Comparison of ENCODE assay signal across 8 mouse cellular contexts in genomic region chr4:139574799-139575672, GRCm38 (mm10). TPM values are rescaled to one million over a fixed set of nuclear protein-coding genes. Genes with fewer than 3 reads are reported as not detected.
DNase-seq lines count a peak whose midpoint lies in the region; ATAC-seq and TF ChIP-seq lines count a peak whose summit lies in the region.

No protein-coding gene starts in this region.

- H3K27ac ChIP-seq in kidney, adult 2 months (ENCODE audit: insufficient read depth, low read depth, low read length) = no peak overlapping the region
- H3K27ac ChIP-seq in brown adipose tissue, adult 24 weeks (replicated peaks; ENCODE audit: low read depth, low read length) = peak overlapping the region; percentile 56
- H3K27ac ChIP-seq in forebrain, embryonic 15.5 days (replicated peaks) = peak overlapping the region; percentile 71
- peak overlapping the region; percentile 83 for H3K27ac ChIP-seq in intestine, embryonic 15.5 days
- peak overlapping the region; percentile 77 for H3K27ac ChIP-seq in liver, embryonic 12.5 days
- H3K27ac ChIP-seq in neural tube, embryonic 12.5 days = peak overlapping the region; percentile 86

- TF ChIP-seq CTCF in kidney, adult 2 months (conservative IDR thresholded peaks at IDR 0.05; ENCODE audit: insufficient read depth, insufficient read length, low read depth, low read length) = no peak

- under 1% methylated on average over 109 of the region's 111 CpGs for WGBS in kidney, adult 2 months
- WGBS in forebrain, embryonic 15.5 days = under 1% methylated on average over 109 of the region's 111 CpGs
- WGBS in intestine, embryonic 15.5 days = under 1% methylated on average over 111 of the region's 111 CpGs
- WGBS in liver, embryonic 12.5 days (ENCODE audit: insufficient replicate concordance) = 2% methylated on average over 103 of the region's 111 CpGs
- WGBS in neural tube, embryonic 12.5 days = under 1% methylated on average over 108 of the region's 111 CpGs

- no peaks in the 10 kb centered on the region for H3K36me3 ChIP-seq in kidney, adult 2 months (ENCODE audit: control insufficient read depth, insufficient read depth, low read length)
- no peaks in the 10 kb centered on the region for H3K36me3 ChIP-seq in forebrain, embryonic 15.5 days
- no peaks in the 10 kb centered on the region for H3K36me3 ChIP-seq in intestine, embryonic 15.5 days
- no peaks in the 10 kb centered on the region for H3K36me3 ChIP-seq in liver, embryonic 12.5 days
- no peaks in the 10 kb centered on the region for H3K36me3 ChIP-seq in neural tube, embryonic 12.5 days

- H3K27me3 ChIP-seq in kidney, adult 2 months (replicated peaks; ENCODE audit: control insufficient read depth, insufficient read depth, low read length) = no peaks in the 10 kb centered on the region
- no peaks in the 10 kb centered on the region for H3K27me3 ChIP-seq in forebrain, embryonic 15.5 days
- no peaks in the 10 kb centered on the region for H3K27me3 ChIP-seq in intestine, embryonic 15.5 days (replicated peaks)
- H3K27me3 ChIP-seq in liver, embryonic 12.5 days (replicated peaks) = peaks cover 87% of the 10 kb centered on the region
- no peaks in the 10 kb centered on the region for H3K27me3 ChIP-seq in neural tube, embryonic 12.5 days (replicated peaks)

- no peaks in the 10 kb centered on the region for H3K9me3 ChIP-seq in forebrain, embryonic 15.5 days
- no peaks in the 10 kb centered on the region for H3K9me3 ChIP-seq in intestine, embryonic 15.5 days
- no peaks in the 10 kb centered on the region for H3K9me3 ChIP-seq in liver, embryonic 12.5 days (replicated peaks)
- no peaks in the 10 kb centered on the region for H3K9me3 ChIP-seq in neural tube, embryonic 12.5 days

- peak overlapping the region; percentile 56 for H3K9ac ChIP-seq in forebrain, embryonic 15.5 days (replicated peaks)
- peak overlapping the region; percentile 82 for H3K9ac ChIP-seq in intestine, embryonic 15.5 days
- peak overlapping the region; percentile 75 for H3K9ac ChIP-seq in liver, embryonic 12.5 days
- H3K9ac ChIP-seq in neural tube, embryonic 12.5 days = peak overlapping the region; percentile 92

- peak overlapping the region; percentile 86 for H3K4me3 ChIP-seq in kidney, adult 2 months (ENCODE audit: insufficient read depth, low read depth, low read length)
- peak overlapping the region; percentile 93 for H3K4me3 ChIP-seq in brown adipose tissue, adult 24 weeks (ENCODE audit: insufficient read depth, low read depth, low read length)
- H3K4me3 ChIP-seq in forebrain, embryonic 15.5 days = peak overlapping the region; percentile 69
- peak overlapping the region; percentile 78 for H3K4me3 ChIP-seq in intestine, embryonic 15.5 days (replicated peaks)
- H3K4me3 ChIP-seq in liver, embryonic 12.5 days = peak overlapping the region; percentile 71
- H3K4me3 ChIP-seq in neural tube, embryonic 12.5 days = peak overlapping the region; percentile 89

- TF ChIP-seq POLR2A in kidney, adult 2 months (IDR thresholded peaks at IDR 0.05; ENCODE audit: low read depth, low read length) = no peak

- peak; percentile 53 for DNase-seq in kidney, adult 2 months
- DNase-seq in kidney, adult 18-20 months = no peak
- DNase-seq in thymus, postnatal 0 days (ENCODE audit: low spot score) = peak; percentile 53

- peak; percentile 71 for ATAC-seq in forebrain, embryonic 15.5 days (replicated peaks)
- ATAC-seq in intestine, embryonic 15.5 days = peak; percentile 66
- peak; percentile 50 for ATAC-seq in liver, embryonic 12.5 days
- peak; percentile 67 for ATAC-seq in neural tube, embryonic 12.5 days (ENCODE audit: low FRiP score, low read depth)

- H3K4me1 ChIP-seq in kidney, adult 2 months (ENCODE audit: control insufficient read depth, insufficient read depth, low read length) = peaks cover 5% of the 10 kb centered on the region; the same call in 1 of the 2 replicates
- peaks cover 29% of the 10 kb centered on the region for H3K4me1 ChIP-seq in brown adipose tissue, adult 24 weeks (ENCODE audit: control insufficient read depth, insufficient read depth, insufficient read length, low read length)
- H3K4me1 ChIP-seq in forebrain, embryonic 15.5 days = peaks cover 26% of the 10 kb centered on the region
- H3K4me1 ChIP-seq in intestine, embryonic 15.5 days (replicated peaks) = peaks cover 35% of the 10 kb centered on the region
- H3K4me1 ChIP-seq in liver, embryonic 12.5 days = peaks cover 42% of the 10 kb centered on the region
- H3K4me1 ChIP-seq in neural tube, embryonic 12.5 days = peaks cover 47% of the 10 kb centered on the region

- H3K4me2 ChIP-seq in forebrain, embryonic 15.5 days (replicated peaks) = peak overlapping the region; percentile 87
- peak overlapping the region; percentile 94 for H3K4me2 ChIP-seq in intestine, embryonic 15.5 days (replicated peaks)
- H3K4me2 ChIP-seq in liver, embryonic 12.5 days = peak overlapping the region; percentile 93
- peak overlapping the region; percentile 95 for H3K4me2 ChIP-seq in neural tube, embryonic 12.5 days (replicated peaks)

RNA-seq across cellular contexts. Expression of gene Gm21969, which starts 27.9 kb away (rescaled TPM):
- polyA plus RNA-seq in kidney, adult 2 months (2012; rRNA removed) = 0.02 and 0.08 TPM in 2 replicates
- not detected in 2 replicates for polyA plus RNA-seq in brown adipose tissue, adult 24 weeks (2012; ENCODE audit: insufficient read depth, insufficient read length, missing spikeins)
- not detected in 2 replicates for polyA plus RNA-seq in forebrain, embryonic 15.5 days (2015; fragmentation: Nextera tagmentation; extraction: Ambion mirVana)
- polyA plus RNA-seq in intestine, embryonic 15.5 days (2015; fragmentation: Nextera tagmentation; extraction: Ambion mirVana) = not detected in 2 replicates
- polyA plus RNA-seq in liver, embryonic 12.5 days (2016; fragmentation: Nextera tagmentation; extraction: Ambion mirVana) = not detected in 2 replicates
- not detected in 2 replicates for polyA plus RNA-seq in neural tube, embryonic 12.5 days (2016; fragmentation: Nextera tagmentation; extraction: Ambion mirVana)
- not detected in 2 replicates for polyA plus RNA-seq in thymus, postnatal 0 days (2015; fragmentation: Nextera tagmentation; extraction: Ambion mirVana)

RNA-seq across cellular contexts. Expression of gene Iffo2, which starts 44.7 kb away (rescaled TPM):
- 3.4 and 3.6 TPM in 2 replicates for polyA plus RNA-seq in kidney, adult 2 months (2012; rRNA removed)
- 8.0 and 10.7 TPM in 2 replicates for polyA plus RNA-seq in brown adipose tissue, adult 24 weeks (2012; ENCODE audit: insufficient read depth, insufficient read length, missing spikeins)
- polyA plus RNA-seq in forebrain, embryonic 15.5 days (2015; fragmentation: Nextera tagmentation; extraction: Ambion mirVana) = 4.6 and 5.7 TPM in 2 replicates
- polyA plus RNA-seq in intestine, embryonic 15.5 days (2015; fragmentation: Nextera tagmentation; extraction: Ambion mirVana) = 2.9 and 3.2 TPM in 2 replicates
- 1.8 and 2.3 TPM in 2 replicates for polyA plus RNA-seq in liver, embryonic 12.5 days (2016; fragmentation: Nextera tagmentation; extraction: Ambion mirVana)
- 7.3 and 7.9 TPM in 2 replicates for polyA plus RNA-seq in neural tube, embryonic 12.5 days (2016; fragmentation: Nextera tagmentation; extraction: Ambion mirVana)
- polyA plus RNA-seq in thymus, postnatal 0 days (2015; fragmentation: Nextera tagmentation; extraction: Ambion mirVana) = 3.1 and 3.7 TPM in 2 replicates

RNA-seq across cellular contexts. Expression of gene Aldh4a1, which starts 47.6 kb away (rescaled TPM):
- 517 and 605 TPM in 2 replicates for polyA plus RNA-seq in kidney, adult 2 months (2012; rRNA removed)
- polyA plus RNA-seq in brown adipose tissue, adult 24 weeks (2012; ENCODE audit: insufficient read depth, insufficient read length, missing spikeins) = 72.9 and 74.8 TPM in 2 replicates
- polyA plus RNA-seq in forebrain, embryonic 15.5 days (2015; fragmentation: Nextera tagmentation; extraction: Ambion mirVana) = 27.7 and 29.5 TPM in 2 replicates
- 14.4 and 17.1 TPM in 2 replicates for polyA plus RNA-seq in intestine, embryonic 15.5 days (2015; fragmentation: Nextera tagmentation; extraction: Ambion mirVana)
- 49.4 and 52.0 TPM in 2 replicates for polyA plus RNA-seq in liver, embryonic 12.5 days (2016; fragmentation: Nextera tagmentation; extraction: Ambion mirVana)
- 20.4 and 21.6 TPM in 2 replicates for polyA plus RNA-seq in neural tube, embryonic 12.5 days (2016; fragmentation: Nextera tagmentation; extraction: Ambion mirVana)
- 28.9 and 31.7 TPM in 2 replicates for polyA plus RNA-seq in thymus, postnatal 0 days (2015; fragmentation: Nextera tagmentation; extraction: Ambion mirVana)
